Mouse (Mus musculus) liver, embryonic 11.5 days (tissue): ENCODE measurements at regions not wholly inside any gene's neighbourhood (a gene's known extent, or its start where the extent isn't known, plus 50 kb on each side); places are given as distances from the start of the nearest gene placed in this dataset.

ENCODE experiments used
- ATAC-seq: fragments of 200-750 bp; cut with Nextera tagmentation; replicated peaks from 2 replicates; pipeline ENCODE4 v1.8.0; 2017; ENCODE audit warnings: moderate number of reproducible peaks, mild to moderate bottlenecking, moderate TSS enrichment, moderate library complexity; ENCODE audit not compliant: low FRiP score
- DNase-seq: peaks from one replicate; pipeline ENCODE4 v3.0.0-alpha.2; 2017; ENCODE audit warnings: low spot score
- H3K27ac ChIP-seq: fragments of 300-500 bp; sonication (generic); 2 replicates; pipeline ENCODE4 v1.5.1; 2014; ENCODE audit warnings: mild to moderate bottlenecking, low read depth, low read length, control low read depth
- H3K27me3 ChIP-seq: fragments of 300-500 bp; sonication (generic); replicated peaks from 2 replicates; pipeline ENCODE4 v1.6.1; 2014; ENCODE audit warnings: low read length, mixed read lengths; ENCODE audit not compliant: control insufficient read depth, insufficient read depth
- H3K36me3 ChIP-seq: fragments of 300-500 bp; sonication (generic); 2 replicates; pipeline ENCODE4 v1.6.1; 2014; ENCODE audit warnings: mild to moderate bottlenecking, low read length, moderate library complexity, mixed read lengths; ENCODE audit not compliant: control insufficient read depth, insufficient read depth
- H3K4me1 ChIP-seq: fragments of 300-500 bp; sonication (generic); replicated peaks from 2 replicates; pipeline ENCODE4 v1.6.1; 2014; ENCODE audit warnings: low read length, mixed read lengths; ENCODE audit not compliant: control insufficient read depth, insufficient read depth
- H3K4me2 ChIP-seq: fragments of 300-500 bp; sonication (generic); 2 replicates; pipeline ENCODE4 v1.6.1; 2014; ENCODE audit warnings: mild to moderate bottlenecking, control low read depth, moderate library complexity
- H3K4me3 ChIP-seq: fragments of 300-500 bp; sonication (generic); 2 replicates; pipeline ENCODE4 v1.5.1; 2014; ENCODE audit warnings: low read depth, low read length, control low read depth
- H3K9ac ChIP-seq: fragments of 300-500 bp; sonication (generic); 2 replicates; pipeline ENCODE4 v1.6.1; 2014; ENCODE audit warnings: low read depth, low read length, control low read depth
- H3K9me3 ChIP-seq: fragments of 300-500 bp; sonication (generic); 2 replicates; pipeline ENCODE4 v1.6.1; 2016; ENCODE audit warnings: low read length, inconsistent platforms, mixed read lengths; ENCODE audit not compliant: control insufficient read depth
- WGBS: fragments of 180-500 bp; shearing (Covaris S2); extraction: QIAGEN DNeasy Blood & Tissue Kit; methylation state at CpG from one replicate; pipeline ENCODE4 v1.1.7; 2014; 5-methylcytosine and 5-hydroxymethylcytosine counted together

DNA sequence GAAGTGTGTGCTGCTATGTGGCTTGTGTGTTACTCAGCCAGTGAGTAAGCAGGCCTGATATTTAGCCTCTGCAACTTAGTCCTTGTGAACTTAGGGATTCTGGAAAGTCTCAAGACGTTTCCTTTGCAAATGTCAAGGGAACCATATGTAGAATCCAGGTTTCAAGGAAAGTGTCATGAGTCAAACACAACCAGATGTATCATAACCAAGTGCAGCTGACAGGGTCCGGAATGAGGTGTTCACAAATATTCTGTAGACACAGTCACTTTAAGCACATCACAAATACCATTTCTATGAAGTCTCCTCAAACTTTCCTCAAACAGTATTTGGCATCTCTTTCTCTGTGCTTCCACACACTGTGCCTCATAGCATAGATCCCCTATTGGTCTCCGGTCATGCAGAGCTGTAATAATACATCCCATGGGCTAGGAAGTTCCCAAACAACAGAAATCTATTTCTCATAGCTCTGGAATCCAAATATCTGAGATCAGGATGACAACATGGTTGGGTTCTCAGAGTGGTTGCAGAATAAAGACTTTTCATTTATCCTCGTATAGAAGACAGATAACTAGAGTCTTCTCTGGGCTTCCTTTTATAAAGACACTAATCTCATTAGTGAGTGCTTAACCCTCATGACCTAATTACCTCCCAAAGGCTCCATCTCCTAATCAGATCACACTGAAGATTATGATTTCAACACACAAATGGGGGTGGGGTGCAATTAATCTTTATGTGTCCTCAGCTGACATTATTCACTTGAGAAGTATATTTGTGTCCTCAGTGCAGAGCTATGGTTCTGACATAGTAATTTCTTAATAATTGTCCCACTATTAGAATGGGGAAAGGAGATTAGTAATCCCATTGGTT lies 143.9 kb downstream of the Spry2 start:
- WGBS, result 66% methylated on average over 4 of the region's 4 CpGs
- Histone ChIP-seq H3K9ac (no peak overlapping the region), H3K4me3 (no peak overlapping the region), H3K4me1 (no peaks in the 10 kb centered on the region), H3K27me3 (no peaks in the 10 kb centered on the region), H3K27ac (no peak overlapping the region), H3K4me2 (no peak overlapping the region), H3K9me3 (no peaks in the 10 kb centered on the region), H3K36me3 (no peaks in the 10 kb centered on the region)
- DNase-seq, result no peak
- no peak for ATAC-seq

- no peaks in the 10 kb centered on the region for H3K9me3 ChIP-seq
- DNase-seq, result no peak
- no peak overlapping the region for H3K4me2 ChIP-seq
- H3K27me3 ChIP-seq, result no peaks in the 10 kb centered on the region
- H3K4me1 ChIP-seq, result no peaks in the 10 kb centered on the region
- no peak overlapping the region for H3K27ac ChIP-seq
- ATAC-seq, result no peak
- H3K36me3 ChIP-seq, result no peaks in the 10 kb centered on the region
- 55% methylated on average over 7 of the region's 7 CpGs for WGBS
- H3K4me3 ChIP-seq, result no peak overlapping the region
- H3K9ac ChIP-seq, result no peak overlapping the region
These were observed 144.9 kb downstream of the Spry2 start for GRCm38 (mm10) chr14:105751762-105752161.

DNA sequence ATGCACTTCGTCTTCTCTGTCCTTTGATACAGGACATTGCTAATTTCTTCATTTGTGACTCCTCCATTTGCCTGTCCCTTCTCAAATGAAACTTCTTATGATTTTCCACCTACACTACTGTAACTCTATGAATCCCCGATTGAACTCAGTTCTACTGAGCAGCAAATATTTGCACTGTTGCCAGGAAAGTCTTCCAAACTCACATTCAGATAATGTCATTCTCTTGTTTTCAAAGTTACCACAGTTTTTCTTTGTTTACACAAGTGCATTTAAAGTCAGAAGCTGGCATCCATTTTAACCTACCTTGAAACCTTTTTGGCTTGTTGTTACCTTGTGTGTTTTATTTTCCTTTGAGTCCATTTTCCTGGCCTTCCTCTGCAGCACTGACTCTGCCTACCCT lies 152.0 kb downstream of the Spry2 start:
- H3K4me2 ChIP-seq, result no peak overlapping the region
- DNase-seq, result no peak
- 76% methylated on average over 2 of the region's 2 CpGs for WGBS

GRCm38 (mm10) chr14:105744125-105744524 lies 152.5 kb downstream of the Spry2 start:
- WGBS, result 88% methylated on average over 3 of the region's 3 CpGs
- ATAC-seq, result no peak
- no peak for DNase-seq
- Histone ChIP-seq H3K9ac (no peak overlapping the region), H3K4me2 (no peak overlapping the region), H3K4me3 (no peak overlapping the region), H3K36me3 (no peaks in the 10 kb centered on the region), H3K4me1 (no peaks in the 10 kb centered on the region), H3K27me3 (no peaks in the 10 kb centered on the region), H3K9me3 (no peaks in the 10 kb centered on the region), H3K27ac (no peak overlapping the region)

More for the DNA sequence above, 152.0 kb downstream of the Spry2 start:
- no peaks in the 10 kb centered on the region for H3K27me3 ChIP-seq
- no peaks in the 10 kb centered on the region for H3K36me3 ChIP-seq
- no peaks in the 10 kb centered on the region for H3K4me1 ChIP-seq
- no peak overlapping the region for H3K27ac ChIP-seq
- no peak overlapping the region for H3K9ac ChIP-seq
- no peaks in the 10 kb centered on the region for H3K9me3 ChIP-seq
- ATAC-seq, result no peak
- no peak overlapping the region for H3K4me3 ChIP-seq

- 85% methylated on average over 11 of the region's 11 CpGs for WGBS
These were observed 155.7 kb downstream of the Spry2 start for GRCm38 (mm10) chr14:105740889-105741288.

DNA sequence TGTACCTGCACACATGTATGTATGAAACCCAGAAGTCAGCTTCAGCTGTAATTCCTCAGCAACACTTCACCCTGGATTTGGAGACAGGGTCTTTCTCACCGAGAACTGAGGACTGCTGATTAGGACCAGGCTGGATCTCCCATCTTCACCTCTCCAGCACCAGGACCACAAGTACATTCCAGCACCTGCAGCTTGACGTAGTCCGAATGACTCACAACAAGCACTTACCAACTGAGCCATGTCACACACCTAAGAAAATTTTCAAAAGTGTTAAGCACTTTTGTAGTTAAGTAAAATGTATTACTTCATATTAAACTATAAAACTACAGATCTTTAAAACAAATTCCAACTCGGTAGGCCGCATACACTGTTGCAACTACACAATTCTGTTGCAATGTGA lies 158.1 kb downstream of the Spry2 start:
- DNase-seq (no peak), ATAC-seq (no peak)
- H3K9me3 ChIP-seq, result no peaks in the 10 kb centered on the region
- H3K27me3 ChIP-seq, result no peaks in the 10 kb centered on the region
- WGBS, result 80% methylated on average over 5 of the region's 5 CpGs
- no peak overlapping the region for H3K4me2 ChIP-seq
- H3K36me3 ChIP-seq, result no peaks in the 10 kb centered on the region
- no peak overlapping the region for H3K9ac ChIP-seq
- peaks cover 3% of the 10 kb centered on the region; the same call in 1 of the 2 replicates for H3K4me1 ChIP-seq
- no peak overlapping the region for H3K27ac ChIP-seq
- no peak overlapping the region for H3K4me3 ChIP-seq

More at GRCm38 (mm10) chr14:105740889-105741288, 155.7 kb downstream of the Spry2 start:
- H3K9me3 ChIP-seq, result no peaks in the 10 kb centered on the region
- no peaks in the 10 kb centered on the region for H3K36me3 ChIP-seq
- H3K9ac ChIP-seq, result no peak overlapping the region
- H3K27ac ChIP-seq, result no peak overlapping the region
- H3K4me2 ChIP-seq, result no peak overlapping the region
- ATAC-seq (no peak), DNase-seq (no peak)
- H3K27me3 ChIP-seq, result no peaks in the 10 kb centered on the region
- no peak overlapping the region for H3K4me3 ChIP-seq
- H3K4me1 ChIP-seq, result no peaks in the 10 kb centered on the region

DNA sequence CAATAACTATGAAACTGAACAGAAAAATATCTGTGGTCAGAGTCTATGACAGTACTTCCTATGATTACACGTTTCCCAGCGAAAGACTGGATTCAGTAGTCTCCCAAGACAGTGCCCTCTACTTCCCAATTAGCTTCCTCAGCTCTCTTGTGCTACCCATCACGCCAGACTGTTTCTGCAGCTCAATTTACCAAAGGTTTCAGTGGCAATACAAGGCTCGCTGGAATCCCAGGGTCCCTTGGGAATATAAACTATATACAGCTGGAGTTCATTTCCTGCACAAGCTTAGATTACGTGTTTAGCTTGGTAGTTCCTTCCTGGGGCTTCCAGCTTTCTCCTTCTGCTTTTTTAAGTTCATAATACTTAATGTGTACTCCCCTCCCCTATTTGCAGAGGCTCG lies 160.3 kb downstream of the Spry2 start:
- Histone ChIP-seq H3K27ac (no peak overlapping the region), H3K4me3 (no peak overlapping the region), H3K9ac (no peak overlapping the region), H3K4me1 (peaks cover 8% of the 10 kb centered on the region; the same call in 1 of the 2 replicates), H3K36me3 (no peaks in the 10 kb centered on the region), H3K27me3 (no peaks in the 10 kb centered on the region), H3K9me3 (no peaks in the 10 kb centered on the region), H3K4me2 (no peak overlapping the region)
- no peak for DNase-seq
- ATAC-seq, result no peak
- WGBS, result 33% methylated on average over 6 of the region's 6 CpGs

- no peak overlapping the region for H3K4me3 ChIP-seq
- no peak overlapping the region for H3K27ac ChIP-seq
- H3K4me1 ChIP-seq, result peaks cover 15% of the 10 kb centered on the region
- H3K9me3 ChIP-seq, result no peaks in the 10 kb centered on the region
- no peaks in the 10 kb centered on the region for H3K27me3 ChIP-seq
- ATAC-seq, result no peak
- H3K4me2 ChIP-seq, result no peak overlapping the region
- DNase-seq, result no peak
- H3K9ac ChIP-seq, result no peak overlapping the region
- no peaks in the 10 kb centered on the region for H3K36me3 ChIP-seq
- WGBS, result 65% methylated on average over 7 of the region's 7 CpGs
These were observed 162.3 kb downstream of the Spry2 start for GRCm38 (mm10) chr14:105734291-105734690.
